Mouse (Mus musculus): ENCODE measurements around the gene Ptgs1. TPM values are rescaled to one million over a fixed set of nuclear protein-coding genes. Genes with fewer than 3 reads are reported as not detected.
"Not testable (repeated sequence)": the region's sequence is repeated elsewhere in the genome, so short reads cannot be mapped to it uniquely, and the experiment has no call there.

Ptgs1 gene
- 14.1 and 16.0 TPM in 2 replicates for polyA plus RNA-seq (2012; rRNA removed)

- DNase-seq (ENCODE audit: extremely low spot score in 1 of 2, low spot score in 1 of 2), result peak in 1 of 2 experiments; percentile 27
Observed at GRCm38 (mm10) chr2:36230366-36230765, at the start of gene Ptgs1. Gene Ptgs1 (plus strand): TSS chr2:36230426.

DNA sequence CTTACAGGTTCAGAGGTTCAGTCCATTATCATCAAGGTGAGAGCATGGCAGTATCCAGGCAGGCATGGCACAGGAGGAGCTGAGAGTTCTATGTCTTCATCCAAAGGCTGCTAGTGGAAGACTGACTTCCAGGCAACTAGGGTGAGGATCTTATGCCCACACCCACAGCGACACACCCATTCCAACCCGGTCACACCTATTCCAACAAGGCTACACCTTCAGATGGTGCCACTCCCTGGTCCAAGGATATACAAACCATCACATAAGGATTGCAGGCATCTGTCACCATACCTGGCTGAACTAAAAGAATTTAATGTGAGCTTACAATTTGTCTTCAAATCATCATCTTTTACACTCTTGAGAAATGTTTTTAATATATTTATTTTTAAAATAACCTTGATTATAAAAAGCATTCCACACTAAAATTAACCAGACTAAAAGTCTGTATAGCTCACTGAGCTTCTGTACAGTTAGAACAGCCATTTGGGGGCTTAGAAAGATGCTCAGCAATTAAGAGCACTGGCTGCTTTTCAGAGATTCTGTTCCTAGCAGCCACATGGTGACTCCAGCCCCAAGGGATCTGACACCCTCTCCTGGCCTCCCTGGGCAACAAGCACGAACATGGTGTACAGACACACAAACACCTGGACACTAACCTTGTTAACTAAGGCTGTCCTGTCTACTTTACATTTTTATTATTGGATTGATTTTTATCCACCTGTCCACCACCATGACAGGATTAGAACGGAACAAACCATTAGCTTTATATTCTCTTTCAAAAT lies 48.4 kb upstream of the Ptgs1 start:
- not testable (repeated sequence) for DNase-seq (ENCODE audit: extremely low spot score in 1 of 2, low spot score in 1 of 2)

GRCm38 (mm10) chr2:36183278-36183677 lies 46.9 kb upstream of the Ptgs1 start:
- peak in 1 of 2 experiments; percentile 23 for DNase-seq (ENCODE audit: extremely low spot score in 1 of 2, low spot score in 1 of 2)

- no peak for DNase-seq (ENCODE audit: extremely low spot score in 1 of 2, low spot score in 1 of 2)
Observed at GRCm38 (mm10) chr2:36184192-36184591, 46.0 kb upstream of the Ptgs1 start.

- peak in 1 of 2 experiments; percentile 25 for DNase-seq (ENCODE audit: extremely low spot score in 1 of 2, low spot score in 1 of 2)
Observed at GRCm38 (mm10) chr2:36184876-36185275, 45.4 kb upstream of the Ptgs1 start.

GRCm38 (mm10) chr2:36189200-36189599 lies 41.0 kb upstream of the Ptgs1 start:
- not testable (repeated sequence) for DNase-seq (ENCODE audit: extremely low spot score in 1 of 2, low spot score in 1 of 2)

DNA sequence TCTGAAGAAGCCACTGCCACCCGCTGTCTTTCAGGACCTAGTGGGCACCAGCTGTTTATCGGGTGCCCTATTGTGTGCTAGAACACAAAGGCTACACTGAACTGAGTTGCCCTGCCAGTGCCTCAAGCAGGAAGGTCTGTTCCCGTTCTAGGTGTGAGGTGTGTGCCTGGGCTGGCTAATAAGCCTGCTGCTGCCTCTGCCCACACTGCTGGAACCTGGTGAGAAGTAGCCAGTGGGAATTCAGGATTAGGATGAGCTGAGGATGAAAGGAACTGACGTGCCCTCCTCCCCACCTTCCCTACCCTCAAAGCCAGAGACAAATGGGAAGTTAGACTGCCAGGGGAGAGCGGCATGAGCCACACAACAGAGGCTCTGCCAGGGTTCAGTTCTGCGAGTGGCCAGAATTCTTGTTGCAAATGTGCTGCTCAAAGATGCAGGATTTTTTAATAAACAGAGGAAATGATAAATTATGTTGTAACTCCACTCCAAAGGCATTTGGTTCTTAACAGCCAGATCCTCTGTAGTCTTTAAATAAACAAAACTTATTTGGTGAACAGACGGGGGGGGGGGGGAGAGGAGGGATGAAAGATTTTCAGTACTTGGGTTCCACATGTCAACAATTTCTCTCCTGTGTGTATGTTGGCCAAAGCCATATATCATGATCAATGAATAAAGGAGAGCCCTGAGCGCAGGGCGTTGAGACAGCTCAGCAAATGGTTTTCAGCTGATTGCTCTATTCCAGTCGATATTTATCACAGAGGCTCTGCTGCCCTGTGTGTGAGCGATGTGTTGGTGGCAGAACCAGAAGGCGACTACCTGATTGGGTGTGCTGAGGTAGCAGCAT lies 38.9 kb upstream of the Ptgs1 start:
- DNase-seq (ENCODE audit: extremely low spot score in 1 of 2, low spot score in 1 of 2), result no peak

DNA sequence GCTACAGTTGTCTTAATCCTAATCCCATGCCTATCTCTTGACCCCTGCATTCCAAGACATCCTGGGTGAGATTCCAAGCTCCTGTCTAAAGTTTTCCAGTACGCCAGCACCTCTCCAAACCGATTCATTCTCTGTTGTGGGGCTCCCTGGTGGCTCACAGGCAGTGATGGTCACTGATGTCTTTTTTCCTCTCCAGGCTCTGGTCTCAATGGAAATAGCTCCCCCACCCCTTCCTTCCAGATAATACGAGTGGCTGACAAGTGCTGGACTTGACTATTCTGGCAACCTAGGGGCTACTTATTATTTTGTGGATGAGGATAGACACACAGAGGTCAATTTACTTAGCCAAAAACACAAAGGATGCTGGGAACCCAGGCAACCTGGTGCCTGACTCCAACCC lies 33.2 kb upstream of the Ptgs1 start:
- no peak for DNase-seq (ENCODE audit: extremely low spot score in 1 of 2, low spot score in 1 of 2)

DNA sequence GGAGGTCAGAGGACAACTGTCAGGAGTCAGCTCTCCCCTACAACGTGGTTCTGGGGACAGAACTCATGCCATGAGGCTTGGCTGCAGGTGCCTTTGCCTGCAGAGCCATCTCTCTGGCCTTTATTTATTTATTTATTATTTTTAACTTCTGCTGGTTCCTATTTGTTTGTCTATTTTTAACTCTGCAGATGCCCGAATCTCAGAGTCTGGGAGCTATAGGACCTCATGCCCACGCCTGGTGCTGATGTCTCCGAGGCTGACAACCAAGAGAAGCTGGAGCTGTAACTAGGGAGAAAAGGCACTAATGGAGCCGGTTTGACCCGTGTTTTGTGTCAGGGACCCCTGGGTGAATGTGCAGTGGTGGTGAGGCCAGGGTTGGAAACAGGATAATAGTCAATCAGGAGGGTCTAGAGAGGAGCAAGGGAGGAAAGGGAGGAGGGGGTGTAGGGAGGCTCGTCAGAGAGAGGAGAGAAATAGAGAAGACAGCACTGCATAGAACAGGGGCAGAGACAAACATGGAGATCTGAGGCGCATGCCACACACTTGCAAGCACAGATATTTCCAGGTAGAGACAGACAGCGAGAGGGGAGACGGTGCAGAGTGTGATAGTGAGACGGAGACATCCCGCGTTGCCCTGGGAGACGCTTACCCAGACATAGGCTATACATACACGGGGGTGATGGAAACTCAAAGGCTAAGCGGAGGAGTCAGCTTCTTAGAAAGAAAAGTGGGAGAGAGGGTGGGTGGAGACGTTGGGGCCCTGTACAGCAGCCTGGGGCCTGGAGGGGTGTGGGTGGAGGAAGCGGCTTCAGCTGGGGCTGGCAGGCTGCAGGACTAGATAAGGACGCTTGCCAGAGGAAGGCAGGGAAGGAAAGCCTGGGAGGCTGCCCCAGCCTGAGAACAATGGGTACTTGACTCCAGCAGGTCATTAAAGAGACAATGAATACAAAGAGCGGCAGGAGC lies 32.0 kb upstream of the Ptgs1 start:
- peak; percentile 69 to 82 for DNase-seq (ENCODE audit: extremely low spot score in 1 of 2, low spot score in 1 of 2)

GRCm38 (mm10) chr2:36198882-36199262 lies 31.4 kb upstream of the Ptgs1 start:
- DNase-seq (ENCODE audit: extremely low spot score in 1 of 2, low spot score in 1 of 2), result no peak

DNA sequence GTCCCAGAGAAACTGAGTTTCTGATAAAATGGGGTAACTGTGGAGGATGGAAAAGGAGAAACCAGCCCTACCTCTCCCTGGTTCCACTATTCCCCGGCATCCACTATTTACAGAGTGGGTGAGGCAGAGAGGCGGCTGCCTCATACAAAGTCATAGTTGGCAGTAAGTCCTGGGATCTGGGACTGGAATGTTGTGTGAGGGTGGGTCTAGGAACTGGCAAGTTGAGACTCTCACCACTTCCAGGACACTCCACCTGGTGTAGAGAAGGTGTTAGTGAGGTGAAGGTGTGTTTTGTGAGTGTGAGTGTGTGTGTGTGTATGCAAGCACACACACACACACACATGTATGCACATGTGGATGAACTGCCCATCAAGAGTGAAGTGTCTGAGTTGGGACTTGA lies 29.4 kb upstream of the Ptgs1 start:
- DNase-seq (ENCODE audit: extremely low spot score in 1 of 2, low spot score in 1 of 2), result no peak

GRCm38 (mm10) chr2:36201756-36202610 lies 28.2 kb upstream of the Ptgs1 start:
- no peak for DNase-seq (ENCODE audit: extremely low spot score in 1 of 2, low spot score in 1 of 2)

DNA sequence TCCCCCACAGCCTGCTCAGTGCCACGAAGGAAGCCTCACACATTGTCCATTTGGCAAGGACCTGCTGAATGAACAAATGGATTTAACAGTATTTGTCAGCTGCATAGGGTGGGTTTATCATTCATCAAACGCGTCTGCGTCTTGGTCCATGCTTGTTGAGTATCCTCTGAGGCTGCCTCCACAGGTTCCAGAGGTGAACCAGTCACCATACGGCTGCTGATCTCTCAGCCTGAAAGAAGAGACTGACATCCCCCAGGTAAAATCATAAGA lies 27.7 kb upstream of the Ptgs1 start:
- no peak for DNase-seq (ENCODE audit: extremely low spot score in 1 of 2, low spot score in 1 of 2)

DNA sequence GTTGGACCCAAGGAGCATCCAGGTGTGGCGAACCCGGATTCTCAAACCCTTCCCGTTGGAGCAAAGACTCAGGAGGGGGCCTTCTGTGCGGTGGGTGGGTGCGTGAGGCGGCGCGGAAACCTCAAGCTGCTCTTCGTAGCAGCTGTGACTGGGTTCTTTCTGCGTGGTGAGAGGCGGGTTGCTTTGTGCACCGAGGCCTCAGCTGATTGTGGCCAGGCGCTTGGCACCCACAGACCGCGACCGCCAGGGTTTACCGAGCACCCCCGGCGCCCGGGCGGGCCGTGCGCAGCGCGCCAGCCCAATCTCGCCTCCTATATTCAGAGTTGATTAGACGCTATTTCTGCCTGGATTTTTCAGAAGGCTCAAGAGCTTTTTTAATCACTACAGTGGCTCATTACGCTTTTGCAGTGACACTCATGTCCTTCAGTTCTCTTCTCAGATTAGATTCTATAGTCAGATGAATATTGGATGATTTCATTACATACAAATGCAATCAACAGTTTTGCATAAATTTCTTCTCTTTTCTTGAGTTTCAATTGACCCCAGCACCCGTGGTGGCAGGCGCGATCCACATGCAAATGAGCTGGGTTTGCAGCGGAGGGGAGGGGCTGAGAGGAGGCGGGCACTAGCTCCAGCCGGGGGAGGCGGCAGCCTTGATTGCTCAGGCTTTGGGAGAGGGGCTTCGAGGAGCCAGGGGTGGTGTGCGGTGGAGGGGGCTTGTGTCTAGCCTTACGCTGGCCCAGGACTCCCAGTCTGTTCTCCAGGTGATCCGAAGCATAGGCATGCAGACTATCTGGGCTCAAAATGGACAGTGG lies 27.0 kb upstream of the Ptgs1 start:
- peak in 1 of 2 experiments; percentile 57 for DNase-seq (ENCODE audit: extremely low spot score in 1 of 2, low spot score in 1 of 2)

- DNase-seq (ENCODE audit: extremely low spot score in 1 of 2, low spot score in 1 of 2), result no peak
Observed at GRCm38 (mm10) chr2:36204595-36204994, 25.6 kb upstream of the Ptgs1 start.

GRCm38 (mm10) chr2:36207071-36207470 lies 23.2 kb upstream of the Ptgs1 start:
- no peak for DNase-seq (ENCODE audit: extremely low spot score in 1 of 2, low spot score in 1 of 2)

DNA sequence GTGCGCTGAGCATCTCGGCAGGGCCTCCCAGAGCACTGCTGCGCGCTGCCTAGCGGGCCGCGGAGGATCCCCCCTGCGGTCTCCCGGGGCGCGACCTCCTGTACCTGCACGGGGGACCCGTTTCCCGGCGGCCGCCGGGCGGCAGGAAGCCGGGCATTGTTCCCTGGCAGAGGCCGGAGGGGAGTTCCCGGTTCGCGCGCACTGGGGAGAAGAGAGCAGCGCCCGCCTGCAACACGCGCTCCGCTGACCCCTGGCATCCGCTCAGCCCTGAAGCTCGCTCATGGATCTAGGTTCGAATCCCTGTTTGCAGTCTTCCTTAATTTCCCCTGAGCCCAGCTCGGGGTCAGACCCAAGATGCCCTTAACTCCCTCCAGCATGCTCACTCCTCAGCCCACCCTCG lies 19.4 kb upstream of the Ptgs1 start:
- no peak for DNase-seq (ENCODE audit: extremely low spot score in 1 of 2, low spot score in 1 of 2)

GRCm38 (mm10) chr2:36211785-36212184 lies 18.4 kb upstream of the Ptgs1 start:
- DNase-seq (ENCODE audit: extremely low spot score in 1 of 2, low spot score in 1 of 2), result no peak

GRCm38 (mm10) chr2:36213108-36213507 lies 17.1 kb upstream of the Ptgs1 start:
- no peak for DNase-seq (ENCODE audit: extremely low spot score in 1 of 2, low spot score in 1 of 2)
